21 mouse cellular contexts compared by ENCODE assay signal in genomic region chr15:17803107-17803506, GRCm38 (mm10).
DNase-seq lines count a peak whose midpoint lies in the region; ATAC-seq and TF ChIP-seq lines count a peak whose summit lies in the region.
"Had no signal": no experiment of that assay in that cellular context is flagged by ENCODE, and none has a peak within 500 bp of the region (broad histone marks: within the 10 kb centered on the region; RNA-seq: fewer than 3 reads in every experiment).

No protein-coding gene starts in this region.

- H3K4me2 ChIP-seq in forebrain, postnatal 0 days (ENCODE audit: low read depth), result no peak overlapping the region
- no peak overlapping the region for H3K4me2 ChIP-seq in forebrain, embryonic 11.5 days (ENCODE audit: low read depth, low read length, severe bottlenecking)
- H3K4me2 ChIP-seq in midbrain, postnatal 0 days (ENCODE audit: low read depth, low read length, poor library complexity, severe bottlenecking), result no peak overlapping the region
- no peak overlapping the region for H3K4me2 ChIP-seq in midbrain, embryonic 13.5 days (replicated peaks)
- no peak overlapping the region for H3K4me2 ChIP-seq in liver, postnatal 0 days (ENCODE audit: low read depth, low read length)
- H3K4me2 ChIP-seq: heart, embryonic 15.5 days; hindbrain, embryonic 13.5 days; liver, embryonic 13.5 days; neural tube, embryonic 12.5 days had no signal

- peaks cover 4% of the 10 kb centered on the region; the same call in 1 of the 2 replicates for H3K4me1 ChIP-seq in forebrain, postnatal 0 days (ENCODE audit: insufficient read depth)
- H3K4me1 ChIP-seq in forebrain, embryonic 11.5 days (replicated peaks; ENCODE audit: control insufficient read depth, insufficient read depth, low read length), result no peaks in the 10 kb centered on the region
- H3K4me1 ChIP-seq in midbrain, postnatal 0 days (ENCODE audit: insufficient read depth, low read length), result no peaks in the 10 kb centered on the region
- no peaks in the 10 kb centered on the region for H3K4me1 ChIP-seq in midbrain, embryonic 13.5 days (replicated peaks)
- no peaks in the 10 kb centered on the region for H3K4me1 ChIP-seq in liver, postnatal 0 days (ENCODE audit: insufficient read depth)
- H3K4me1 ChIP-seq: heart, embryonic 15.5 days; hindbrain, embryonic 13.5 days; limb, embryonic 10.5 days; liver, embryonic 13.5 days; neural tube, embryonic 12.5 days had no signal

- peak; percentile 90 for ATAC-seq in forebrain, postnatal 0 days
- no peak for ATAC-seq in forebrain, embryonic 11.5 days (replicated peaks; ENCODE audit: low FRiP score)
- peak; percentile 67; the same call in 1 of the 2 replicates for ATAC-seq in midbrain, postnatal 0 days (ENCODE audit: low FRiP score)
- ATAC-seq in midbrain, embryonic 13.5 days, result no peak
- ATAC-seq in liver, postnatal 0 days, result no peak
- ATAC-seq: intestine, postnatal 0 days had no signal

- no peak for TF ChIP-seq CTCF in forebrain, postnatal 0 days (IDR thresholded peaks at IDR 0.05; ENCODE audit: low read depth)
- TF ChIP-seq CTCF in midbrain, postnatal 0 days (IDR thresholded peaks at IDR 0.05), result no peak
- no peak for TF ChIP-seq CTCF in liver, postnatal 0 days (IDR thresholded peaks at IDR 0.05; ENCODE audit: low read depth)

- 67% methylated on average over 1 of the region's 1 CpGs for WGBS in forebrain, postnatal 0 days
- WGBS in forebrain, embryonic 11.5 days, result 87% methylated on average over 1 of the region's 1 CpGs
- WGBS in midbrain, postnatal 0 days, result 76% methylated on average over 1 of the region's 1 CpGs
- WGBS in midbrain, embryonic 13.5 days, result 88% methylated on average over 1 of the region's 1 CpGs
- 72% methylated on average over 1 of the region's 1 CpGs for WGBS in liver, postnatal 0 days (ENCODE audit: insufficient replicate concordance)

- no peak overlapping the region for H3K9ac ChIP-seq in forebrain, postnatal 0 days
- no peak overlapping the region for H3K9ac ChIP-seq in forebrain, embryonic 11.5 days (ENCODE audit: low read length)
- H3K9ac ChIP-seq in midbrain, postnatal 0 days (replicated peaks; ENCODE audit: low read length, poor library complexity, severe bottlenecking), result no peak overlapping the region
- no peak overlapping the region for H3K9ac ChIP-seq in midbrain, embryonic 13.5 days (replicated peaks)
- H3K9ac ChIP-seq in liver, postnatal 0 days (replicated peaks), result no peak overlapping the region
- H3K9ac ChIP-seq: heart, embryonic 15.5 days; hindbrain, embryonic 13.5 days; liver, embryonic 13.5 days; neural tube, embryonic 12.5 days had no signal

- H3K27ac ChIP-seq in forebrain, postnatal 0 days (ENCODE audit: low read depth, low read length), result no peak overlapping the region
- H3K27ac ChIP-seq in forebrain, embryonic 11.5 days (ENCODE audit: low read depth, low read length), result no peak overlapping the region
- no peak overlapping the region for H3K27ac ChIP-seq in midbrain, postnatal 0 days (ENCODE audit: low read depth, low read length)
- no peak overlapping the region for H3K27ac ChIP-seq in midbrain, embryonic 13.5 days
- no peak overlapping the region for H3K27ac ChIP-seq in liver, postnatal 0 days (ENCODE audit: low read depth)
- H3K27ac ChIP-seq: heart, adult 2 months; heart, embryonic 15.5 days; hindbrain, embryonic 13.5 days; limb, embryonic 10.5 days; liver, embryonic 13.5 days; neural tube, embryonic 12.5 days; stomach, postnatal 0 days had no signal

- DNase-seq in forebrain, postnatal 0 days, result peak; percentile 57
- DNase-seq in forebrain, embryonic 11.5 days (ENCODE audit: low spot score), result no peak
- DNase-seq in midbrain, postnatal 0 days (ENCODE audit: low spot score), result peak; percentile 83
- peak; percentile 13 for DNase-seq in cerebellum, adult 8-10 months
- DNase-seq in urinary bladder, postnatal 25 days (ENCODE audit: low spot score), result no peak
- DNase-seq in liver, postnatal 0 days, result no peak
- DNase-seq: adrenal gland, adult 2 months; gastrocnemius, postnatal 14 days; heart, adult 2 months; layer of hippocampus, postnatal 36 days; liver, embryonic 13.5 days; right cerebral cortex, postnatal 25 days; thymus, postnatal 14 days had no signal

- no peaks in the 10 kb centered on the region for H3K27me3 ChIP-seq in forebrain, postnatal 0 days (ENCODE audit: insufficient read depth, low read length)
- no peaks in the 10 kb centered on the region for H3K27me3 ChIP-seq in forebrain, embryonic 11.5 days (ENCODE audit: control insufficient read depth, insufficient read depth, low read length)
- H3K27me3 ChIP-seq in midbrain, postnatal 0 days (ENCODE audit: insufficient read depth, low read length), result no peaks in the 10 kb centered on the region
- no peaks in the 10 kb centered on the region for H3K27me3 ChIP-seq in midbrain, embryonic 13.5 days
- no peaks in the 10 kb centered on the region for H3K27me3 ChIP-seq in liver, postnatal 0 days (ENCODE audit: insufficient read depth, low read length)
- H3K27me3 ChIP-seq: CH12.LX; heart, embryonic 15.5 days; hindbrain, embryonic 13.5 days; liver, embryonic 13.5 days; neural tube, embryonic 12.5 days had no signal

- H3K4me3 ChIP-seq in forebrain, postnatal 0 days (ENCODE audit: low read depth, low read length), result no peak overlapping the region
- H3K4me3 ChIP-seq in forebrain, embryonic 11.5 days (ENCODE audit: low read depth, low read length), result no peak overlapping the region
- no peak overlapping the region for H3K4me3 ChIP-seq in midbrain, postnatal 0 days (ENCODE audit: low read depth, low read length)
- H3K4me3 ChIP-seq in midbrain, embryonic 13.5 days (replicated peaks), result no peak overlapping the region
- no peak overlapping the region for H3K4me3 ChIP-seq in liver, postnatal 0 days (ENCODE audit: low read depth, low read length)
- H3K4me3 ChIP-seq: heart, adult 2 months; heart, embryonic 15.5 days; hindbrain, embryonic 13.5 days; limb, embryonic 10.5 days; liver, embryonic 13.5 days; neural tube, embryonic 12.5 days had no signal

- H3K36me3 ChIP-seq in forebrain, postnatal 0 days (ENCODE audit: insufficient read depth), result no peaks in the 10 kb centered on the region
- no peaks in the 10 kb centered on the region for H3K36me3 ChIP-seq in forebrain, embryonic 11.5 days (ENCODE audit: control insufficient read depth, insufficient read depth, low read length)
- no peaks in the 10 kb centered on the region for H3K36me3 ChIP-seq in midbrain, postnatal 0 days (ENCODE audit: insufficient read depth, low read length)
- no peaks in the 10 kb centered on the region for H3K36me3 ChIP-seq in midbrain, embryonic 13.5 days
- no peaks in the 10 kb centered on the region for H3K36me3 ChIP-seq in liver, postnatal 0 days (replicated peaks; ENCODE audit: insufficient read depth, low read length)
- H3K36me3 ChIP-seq: heart, embryonic 15.5 days; hindbrain, embryonic 13.5 days; limb, embryonic 10.5 days; liver, embryonic 13.5 days; neural tube, embryonic 12.5 days had no signal

- H3K9me3 ChIP-seq in forebrain, postnatal 0 days (ENCODE audit: low read length), result no peaks in the 10 kb centered on the region
- no peaks in the 10 kb centered on the region for H3K9me3 ChIP-seq in forebrain, embryonic 11.5 days (ENCODE audit: control insufficient read depth, low read length)
- no peaks in the 10 kb centered on the region for H3K9me3 ChIP-seq in midbrain, postnatal 0 days (ENCODE audit: low read length)
- H3K9me3 ChIP-seq in midbrain, embryonic 13.5 days, result no peaks in the 10 kb centered on the region
- H3K9me3 ChIP-seq in liver, postnatal 0 days (ENCODE audit: low read length), result no peaks in the 10 kb centered on the region
- H3K9me3 ChIP-seq: heart, embryonic 15.5 days; hindbrain, embryonic 13.5 days; limb, embryonic 10.5 days; liver, embryonic 13.5 days; neural tube, embryonic 12.5 days had no signal

- TF ChIP-seq EP300 in liver, postnatal 0 days (IDR thresholded peaks at IDR 0.05; ENCODE audit: low read depth), result no peak

Comparison
In these comparisons a context has a peak if more than half of its experiments do, and no peak if none do; other contexts are left out.
1. ATAC-seq: peak in forebrain, postnatal 0 days (single experiment) and midbrain, postnatal 0 days (single experiment); none in forebrain, embryonic 11.5 days (single experiment), midbrain, embryonic 13.5 days (single experiment) and liver, postnatal 0 days (single experiment).
2. DNase-seq: peak in forebrain, postnatal 0 days (single experiment), midbrain, postnatal 0 days (single experiment) and cerebellum, adult 8-10 months (single experiment); none in forebrain, embryonic 11.5 days (single experiment), urinary bladder, postnatal 25 days (single experiment) and liver, postnatal 0 days (single experiment).